Mouse (Mus musculus) megakaryocyte, embryonic 14.5 days (primary cell): Measurements from ENCODE around the gene Fktn. TPM values are rescaled to one million over a fixed set of nuclear protein-coding genes. Genes with fewer than 3 reads are reported as not detected.
"Not testable (repeated sequence)": the region's sequence is repeated elsewhere in the genome, so short reads cannot be mapped to it uniquely, and the experiment has no call there.

Source experiments
- H3K27me3 ChIP-seq: replicated peaks from 2 replicates; pipeline ENCODE3; 2012; ENCODE audit warnings: inconsistent platforms
- H3K36me3 ChIP-seq: replicated peaks from 2 replicates; pipeline ENCODE3; 2012; ENCODE audit warnings: low read length, inconsistent platforms, mixed read lengths
- H3K4me1 ChIP-seq: 2 replicates; pipeline ENCODE4 v1.6.1; 2012; ENCODE audit warnings: inconsistent platforms
- H3K4me3 ChIP-seq: replicated peaks from 2 replicates; pipeline ENCODE3; 2012; ENCODE audit warnings: moderate library complexity, mild to moderate bottlenecking, inconsistent platforms
- H3K9me3 ChIP-seq: 2 replicates; pipeline ENCODE4 v1.6.1; 2012; ENCODE audit warnings: inconsistent platforms
- FLI1 ChIP-seq: IDR thresholded peaks from 2 replicates; pipeline ENCODE4 v1.6.1; 2012; ENCODE audit warnings: low read length, inconsistent platforms, mixed read lengths
- GATA1 ChIP-seq: IDR thresholded peaks from 3 replicates; pipeline ENCODE4 v1.6.1; 2012; ENCODE audit warnings: mixed read lengths, low read length, inconsistent platforms, borderline replicate concordance
- polyA plus RNA-seq: library from polyadenylated mRNA; stranded (reverse); fragments of >175 nt; gene quantifications from 2 replicates; pipeline ENCODE4 v1.2.3, GENCODE M21; 2012; ENCODE audit warnings: low replicate concordance; ENCODE audit not compliant: insufficient read depth

The Fktn gene
- polyA plus RNA-seq, 1 experiment: 0.04 TPM

DNA sequence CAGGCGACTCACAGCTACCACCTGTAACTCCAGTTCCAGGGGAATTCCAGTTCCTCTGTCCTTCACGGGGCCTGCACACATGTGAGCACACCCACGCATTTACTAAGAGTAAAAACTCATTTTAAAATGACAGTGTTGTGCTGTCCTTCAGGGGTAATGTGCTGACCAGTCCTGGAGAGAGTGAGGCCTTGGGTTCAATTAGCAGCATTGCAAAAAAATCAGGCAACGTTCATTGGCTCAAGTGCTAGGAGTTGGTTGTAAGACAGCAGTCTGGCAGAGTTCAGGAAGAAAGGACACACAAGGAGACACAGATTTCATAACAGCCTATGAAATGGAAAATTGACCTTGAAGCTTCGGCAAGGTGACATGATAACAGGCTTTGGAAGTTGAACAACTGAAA is 4.5 kb downstream of the Fktn start:
- Histone ChIP-seq H3K4me1 (peaks cover 20% of the 10 kb centered on the region), H3K9me3 (no peaks in the 10 kb centered on the region), H3K27me3 (no peaks in the 10 kb centered on the region), H3K4me3 (no peak overlapping the region), H3K36me3 (peaks cover 11% of the 10 kb centered on the region)
- no peak for TF ChIP-seq FLI1
- no peak for TF ChIP-seq GATA1

DNA sequence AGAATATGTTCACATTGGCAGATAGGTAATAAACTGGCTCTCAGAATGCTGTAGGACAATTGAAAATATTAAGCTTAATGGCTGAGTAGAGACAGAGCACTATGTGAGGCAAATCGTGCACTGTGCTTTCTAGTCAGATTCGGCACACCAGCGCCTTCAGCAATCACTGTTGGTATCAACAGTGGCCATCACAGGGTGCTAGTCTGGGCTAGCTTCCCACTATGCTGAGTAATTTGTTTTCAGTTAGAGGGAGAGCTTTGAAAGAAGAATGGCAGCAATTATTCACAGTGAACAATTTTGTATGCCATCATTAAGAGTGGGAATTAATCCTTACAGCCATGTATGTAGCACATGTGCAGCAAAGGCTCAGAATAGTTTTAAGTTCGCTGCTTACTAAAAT is 8.7 kb downstream of the Fktn start:
- no peak overlapping the region for H3K4me3 ChIP-seq
- H3K36me3 ChIP-seq: peaks cover 19% of the 10 kb centered on the region
- no peak for TF ChIP-seq GATA1
- no peak for TF ChIP-seq FLI1
- 0 out of 2 replicates have a peak, but pooled peaks cover 2% of the 10 kb centered on the region for H3K4me1 ChIP-seq
- no peaks in the 10 kb centered on the region for H3K9me3 ChIP-seq
- H3K27me3 ChIP-seq: no peaks in the 10 kb centered on the region

DNA sequence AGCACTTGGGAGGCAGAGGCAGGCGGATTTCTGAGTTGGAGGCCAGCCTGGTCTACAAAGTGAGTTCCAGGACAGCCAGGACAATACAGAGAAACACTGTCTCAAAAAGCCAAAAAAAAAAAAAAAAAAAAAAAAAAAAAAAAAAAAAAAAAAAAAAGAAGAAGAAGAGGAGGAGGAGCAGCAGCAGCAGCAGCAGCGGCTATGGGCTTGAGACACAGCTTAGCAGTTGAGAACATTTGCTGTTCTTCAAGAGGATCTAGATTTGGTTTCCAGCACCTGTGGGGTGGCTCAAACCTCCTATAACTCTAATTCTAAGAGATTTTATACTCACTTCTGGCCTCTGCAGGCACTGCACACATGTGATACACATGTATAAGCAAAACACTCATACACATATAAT is 12.3 kb downstream of the Fktn start:
- H3K36me3 ChIP-seq: peaks cover 26% of the 10 kb centered on the region
- not testable (repeated sequence) for H3K4me1 ChIP-seq, H3K27me3 ChIP-seq, H3K4me3 ChIP-seq, H3K9me3 ChIP-seq

DNA sequence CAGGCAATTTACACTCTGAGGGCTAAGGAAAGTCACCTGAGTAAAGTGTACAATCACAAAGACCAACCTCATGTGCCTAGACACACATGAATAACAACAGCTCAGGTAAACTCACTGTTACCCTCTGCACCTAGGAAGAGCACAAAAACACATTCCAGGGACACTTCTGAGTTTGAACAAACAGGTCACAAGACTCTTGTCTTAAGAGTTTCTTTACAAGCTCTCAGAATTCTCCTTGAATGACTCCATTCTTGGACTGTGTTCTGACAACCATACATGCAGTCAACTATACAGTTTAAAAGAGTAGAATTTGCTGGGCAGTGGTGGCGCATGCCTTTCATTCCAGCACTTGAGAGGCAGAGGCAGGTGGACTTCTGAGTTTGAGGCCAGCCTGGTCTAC is 14.3 kb downstream of the Fktn start:
- Histone ChIP-seq H3K36me3 (peaks cover 36% of the 10 kb centered on the region), H3K9me3 (no peaks in the 10 kb centered on the region), H3K27me3 (no peaks in the 10 kb centered on the region), H3K4me3 (no peak overlapping the region), H3K4me1 (no peaks in the 10 kb centered on the region)
- TF ChIP-seq GATA1 (no peak), FLI1 (no peak)

DNA sequence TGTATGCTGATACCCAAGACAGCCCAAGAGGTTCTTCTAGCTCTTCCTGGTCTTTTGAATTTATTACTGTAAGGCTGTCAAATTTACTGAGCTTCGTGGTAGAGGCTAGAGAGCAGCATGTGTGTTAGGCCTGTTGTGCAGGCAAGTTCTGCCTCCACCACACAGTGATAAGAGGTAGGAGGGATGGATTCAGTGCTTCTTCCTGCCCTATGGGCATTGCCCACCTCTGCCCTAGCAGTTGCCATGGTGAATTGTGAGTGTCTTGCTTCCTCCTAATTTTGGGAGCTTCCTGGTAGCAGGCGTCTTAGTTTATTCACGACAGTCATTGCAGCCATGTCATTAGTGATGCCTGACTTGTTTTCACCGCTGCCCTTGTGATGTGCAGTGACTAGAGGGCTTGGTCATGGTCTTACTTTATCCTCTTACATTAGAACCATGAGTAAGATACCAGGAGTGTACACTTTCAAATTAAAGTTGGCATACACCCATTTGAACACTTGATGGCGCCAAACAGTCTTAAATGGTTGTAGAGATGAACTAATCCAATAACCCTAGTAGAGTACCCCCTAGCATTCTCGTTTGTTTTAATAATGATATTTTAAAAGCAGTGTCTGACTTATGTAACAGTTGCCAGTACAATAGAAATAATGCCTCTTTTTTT is 25.3 kb downstream of the Fktn start:
- Histone ChIP-seq H3K4me3 (no peak overlapping the region), H3K27me3 (no peaks in the 10 kb centered on the region), H3K9me3 (no peaks in the 10 kb centered on the region), H3K36me3 (peaks cover 53% of the 10 kb centered on the region), H3K4me1 (peaks cover 5% of the 10 kb centered on the region)
- TF ChIP-seq GATA1 (no peak), FLI1 (no peak)

DNA sequence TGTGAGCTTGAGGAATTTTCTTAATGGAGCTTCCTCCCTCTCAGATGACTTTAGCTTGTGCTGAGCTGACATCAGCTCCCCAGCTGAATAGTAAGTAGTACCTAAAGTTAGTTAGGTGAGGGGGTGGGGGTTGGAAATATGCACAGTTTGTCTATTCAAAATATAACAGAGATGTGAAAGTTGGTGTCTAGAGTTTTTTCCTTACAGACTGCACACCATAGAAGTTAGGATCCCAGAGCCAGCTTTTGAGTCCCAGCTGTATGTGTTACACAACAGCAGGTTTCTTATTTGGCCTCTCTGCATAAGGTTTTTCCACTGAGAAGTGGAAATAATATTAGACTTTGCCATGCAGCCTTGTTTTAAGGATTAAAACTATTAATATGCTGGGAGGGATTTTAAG is 36.0 kb downstream of the Fktn start:
- H3K4me1 ChIP-seq: no peaks in the 10 kb centered on the region
- H3K36me3 ChIP-seq: peaks cover 29% of the 10 kb centered on the region
- H3K27me3 ChIP-seq: no peaks in the 10 kb centered on the region
- no peaks in the 10 kb centered on the region for H3K9me3 ChIP-seq
- no peak overlapping the region for H3K4me3 ChIP-seq
- TF ChIP-seq FLI1 (no peak), GATA1 (no peak)

DNA sequence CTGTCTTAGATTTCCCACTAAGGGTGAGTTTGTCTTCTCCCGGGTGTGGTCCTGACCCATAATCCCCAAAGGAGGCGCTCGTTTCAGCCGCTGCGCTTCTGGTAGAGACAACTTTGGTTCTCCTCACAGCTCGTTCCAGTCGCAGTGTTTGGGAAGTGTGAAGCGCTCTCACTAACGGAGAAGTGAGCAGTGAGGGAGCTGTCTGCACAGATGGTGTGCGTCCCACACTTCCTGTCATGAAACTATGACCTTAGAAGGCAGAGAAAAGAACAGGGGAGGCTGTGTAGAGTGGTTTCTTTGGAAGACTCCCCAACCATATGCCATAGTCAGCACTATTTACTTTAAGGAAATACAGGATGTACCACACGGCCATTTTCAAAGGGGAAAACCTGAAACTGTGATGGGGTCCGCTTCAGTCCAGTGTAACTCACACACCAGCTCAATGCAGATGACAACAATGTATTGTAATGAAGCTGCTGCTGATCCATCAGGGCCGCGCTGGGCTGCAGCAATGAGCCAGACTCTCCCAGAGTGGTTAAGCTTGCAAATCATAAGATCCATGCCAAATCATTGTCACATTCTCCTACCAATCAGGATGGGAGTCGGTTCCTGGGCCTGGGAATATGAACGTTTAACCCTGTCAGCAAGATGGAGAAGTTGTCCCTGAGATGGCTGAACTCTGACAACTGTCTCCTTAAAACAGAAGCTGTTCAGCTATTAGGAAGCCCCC is 36.8 kb downstream of the Fktn start:
- Histone ChIP-seq H3K36me3 (peaks cover 29% of the 10 kb centered on the region), H3K4me3 (no peak overlapping the region), H3K9me3 (no peaks in the 10 kb centered on the region), H3K4me1 (no peaks in the 10 kb centered on the region), H3K27me3 (no peaks in the 10 kb centered on the region)
- no peak for TF ChIP-seq GATA1
- no peak for TF ChIP-seq FLI1

DNA sequence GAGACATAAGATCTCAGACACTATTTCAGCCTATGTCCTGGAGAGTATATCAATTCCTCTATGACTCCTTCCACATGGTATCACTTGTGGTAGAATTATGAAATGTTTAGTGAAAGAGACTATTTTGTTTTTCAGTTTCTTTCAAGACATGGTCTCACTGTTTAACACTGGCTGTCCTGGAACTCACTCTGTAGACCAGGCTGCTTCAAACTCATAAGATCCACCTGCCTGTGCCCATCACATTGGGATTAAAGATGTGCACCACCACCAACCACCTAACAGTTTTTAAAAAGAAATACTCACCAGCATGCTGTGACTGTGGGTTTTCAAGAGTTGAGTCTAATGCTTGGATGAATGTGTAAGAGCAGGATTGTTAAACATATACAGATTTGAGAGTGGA is 43.2 kb downstream of the Fktn start:
- H3K36me3 ChIP-seq: peaks cover 14% of the 10 kb centered on the region
- H3K27me3 ChIP-seq: no peaks in the 10 kb centered on the region
- no peaks in the 10 kb centered on the region for H3K9me3 ChIP-seq
- TF ChIP-seq FLI1 (no peak), GATA1 (no peak)
- H3K4me1 ChIP-seq: no peaks in the 10 kb centered on the region
- H3K4me3 ChIP-seq: no peak overlapping the region

DNA sequence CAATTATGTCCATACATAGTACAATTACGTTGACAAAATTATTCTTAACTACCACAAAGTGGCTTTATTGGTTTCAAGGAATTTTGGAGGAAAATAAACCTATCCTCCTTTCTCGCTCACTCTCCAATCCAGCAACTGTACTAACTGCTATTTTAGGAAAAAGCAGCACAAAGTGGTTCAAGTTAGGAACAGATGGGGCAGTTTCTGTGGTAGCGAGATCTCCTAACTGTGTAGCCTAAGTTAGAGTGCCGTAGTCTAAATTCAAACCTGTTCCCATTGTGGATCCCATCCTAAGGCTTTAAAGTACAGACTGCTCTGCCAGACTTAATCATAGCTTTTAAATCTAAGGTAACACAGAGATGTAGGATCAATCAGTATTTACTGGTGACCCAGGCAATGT is 45.0 kb downstream of the Fktn start:
- Histone ChIP-seq H3K4me3 (no peak overlapping the region), H3K9me3 (no peaks in the 10 kb centered on the region), H3K27me3 (no peaks in the 10 kb centered on the region), H3K4me1 (no peaks in the 10 kb centered on the region), H3K36me3 (peaks cover 23% of the 10 kb centered on the region)
- TF ChIP-seq GATA1: no peak
- TF ChIP-seq FLI1: no peak

DNA sequence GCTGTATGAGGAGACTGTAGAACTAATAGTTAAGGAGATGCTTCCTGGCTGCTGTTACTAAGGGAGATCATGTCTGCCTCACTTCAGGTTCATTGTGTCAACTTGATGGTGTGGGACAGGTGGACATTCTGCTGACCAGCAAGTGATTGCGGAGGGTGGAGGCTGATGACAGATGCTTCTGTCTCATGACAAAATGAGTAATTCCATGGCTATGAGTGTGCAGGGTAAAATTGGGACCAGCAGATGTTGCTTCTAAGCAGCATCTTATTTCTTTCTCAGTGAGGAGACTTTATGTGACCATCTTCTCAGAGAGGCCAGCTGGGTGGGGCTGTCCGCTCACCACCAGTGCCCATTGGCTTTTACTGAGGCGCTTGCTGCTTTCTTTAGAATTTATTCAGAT is 45.9 kb downstream of the Fktn start:
- H3K4me1 ChIP-seq: no peaks in the 10 kb centered on the region
- no peak for TF ChIP-seq GATA1
- no peak for TF ChIP-seq FLI1
- no peaks in the 10 kb centered on the region for H3K9me3 ChIP-seq

DNA sequence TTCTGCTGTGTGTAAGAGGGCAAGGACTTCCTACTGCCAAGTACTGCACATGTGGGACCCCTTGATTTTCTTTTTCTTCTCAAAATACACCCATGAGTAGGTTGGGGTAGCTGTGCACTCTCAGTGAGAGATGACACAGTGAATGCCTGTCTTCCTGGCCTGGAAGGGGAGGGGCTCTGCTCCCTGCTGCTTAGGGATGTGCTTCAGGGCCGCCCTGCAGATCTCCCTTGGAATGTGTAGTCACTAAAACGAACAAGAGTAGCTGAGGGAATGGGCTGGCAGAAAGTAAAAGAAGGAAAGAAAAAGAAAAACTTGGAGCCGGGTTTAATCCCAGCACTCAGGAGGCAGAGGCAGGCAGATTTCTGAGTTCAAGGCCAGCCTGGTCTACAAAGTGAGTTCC is 48.7 kb downstream of the Fktn start:
- no peaks in the 10 kb centered on the region for H3K9me3 ChIP-seq
- no peaks in the 10 kb centered on the region for H3K4me1 ChIP-seq
- H3K4me3 ChIP-seq: no peak overlapping the region
- H3K27me3 ChIP-seq: no peaks in the 10 kb centered on the region
- TF ChIP-seq FLI1 (no peak), GATA1 (no peak)
- H3K36me3 ChIP-seq: peaks cover 27% of the 10 kb centered on the region

More for the DNA sequence above, 45.9 kb downstream of the Fktn start:
- no peak overlapping the region for H3K4me3 ChIP-seq
- peaks cover 27% of the 10 kb centered on the region for H3K36me3 ChIP-seq
- H3K27me3 ChIP-seq: no peaks in the 10 kb centered on the region
